Mouse (Mus musculus): ENCODE results near the gene Rrh.
"Not testable (repeated sequence)": the region's sequence is repeated elsewhere in the genome, so short reads cannot be mapped to it uniquely, and the experiment has no call there.

Rrh gene

DNA sequence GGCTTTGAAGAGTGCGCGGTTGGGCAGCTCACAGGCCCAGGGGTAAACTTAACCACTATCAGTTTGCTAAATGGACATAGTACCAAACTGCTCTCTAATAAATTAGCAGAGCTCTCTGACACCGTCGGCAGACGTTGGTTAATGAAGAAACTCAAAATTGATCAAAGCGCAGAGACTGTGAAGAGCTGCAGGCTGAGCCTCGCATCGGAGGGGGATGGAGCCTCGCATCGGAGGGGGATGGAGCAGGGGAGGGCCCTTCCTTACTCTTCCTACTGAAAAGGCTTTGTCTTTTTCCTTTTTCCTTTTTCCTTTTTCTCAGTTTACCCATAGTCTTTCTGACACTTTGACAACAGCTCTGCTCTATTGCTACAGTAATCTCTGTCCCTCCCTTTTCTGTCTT lies 41.0 kb downstream of the Rrh start:
- DNase-seq: no peak

DNA sequence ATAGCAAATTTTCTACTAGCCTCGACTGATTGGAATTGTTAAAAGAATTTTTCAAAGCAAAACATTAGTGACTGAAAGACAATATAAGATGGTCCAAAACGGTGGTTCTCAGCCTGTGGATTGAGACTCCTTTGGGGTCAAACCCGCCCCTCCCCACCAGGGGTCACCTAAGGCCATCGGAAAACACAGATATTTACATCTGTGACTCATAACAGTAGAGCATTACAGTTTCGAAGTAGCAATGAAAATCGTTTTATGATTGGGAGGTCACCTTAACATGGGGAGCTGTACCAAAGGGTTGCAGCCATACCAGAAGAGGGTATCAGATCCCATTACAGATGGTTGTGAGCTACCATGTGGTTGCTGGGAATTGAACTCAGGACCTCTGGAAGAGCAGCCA lies 51.2 kb downstream of the Rrh start:
- no peak for DNase-seq

DNA sequence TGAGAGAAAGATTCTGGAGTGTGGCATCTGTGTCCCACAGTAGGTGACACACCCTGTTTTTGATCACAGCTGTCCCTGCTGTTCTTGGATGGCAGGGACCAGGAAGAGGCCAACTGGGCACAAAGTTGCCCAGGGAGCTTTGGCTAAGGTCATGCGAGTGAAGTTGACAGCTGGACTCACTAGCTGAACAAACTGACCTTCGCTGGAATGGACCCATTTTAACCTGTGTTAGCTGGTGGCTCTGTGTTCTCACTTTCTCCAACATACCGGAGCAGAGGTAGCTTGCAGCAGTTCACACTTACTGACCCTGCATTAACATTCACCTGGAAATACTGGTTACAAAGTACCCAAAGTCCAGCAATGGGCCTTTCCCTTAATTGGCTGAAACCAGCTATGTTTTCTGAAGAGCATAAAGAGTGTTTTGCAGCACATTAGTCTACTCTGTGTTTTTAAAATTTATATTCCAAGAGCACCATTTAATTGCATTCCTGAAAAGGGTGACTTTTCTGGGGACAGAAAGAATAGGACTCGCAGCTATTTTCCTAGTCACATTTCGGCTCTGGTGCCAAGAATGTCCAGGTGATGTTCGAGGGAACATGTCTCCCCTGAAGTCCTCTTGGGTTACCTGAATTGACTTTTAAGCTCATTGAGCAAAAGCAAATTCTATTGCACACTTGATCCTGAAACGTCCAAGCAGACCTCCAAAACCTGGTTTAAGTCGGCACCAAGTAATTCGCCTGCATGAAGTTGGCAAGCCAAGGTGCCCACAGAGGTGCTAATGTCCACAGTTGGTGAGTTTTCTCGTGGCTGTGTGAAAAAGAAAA lies 55.2 kb downstream of the Rrh start:
- no peak for DNase-seq

DNA sequence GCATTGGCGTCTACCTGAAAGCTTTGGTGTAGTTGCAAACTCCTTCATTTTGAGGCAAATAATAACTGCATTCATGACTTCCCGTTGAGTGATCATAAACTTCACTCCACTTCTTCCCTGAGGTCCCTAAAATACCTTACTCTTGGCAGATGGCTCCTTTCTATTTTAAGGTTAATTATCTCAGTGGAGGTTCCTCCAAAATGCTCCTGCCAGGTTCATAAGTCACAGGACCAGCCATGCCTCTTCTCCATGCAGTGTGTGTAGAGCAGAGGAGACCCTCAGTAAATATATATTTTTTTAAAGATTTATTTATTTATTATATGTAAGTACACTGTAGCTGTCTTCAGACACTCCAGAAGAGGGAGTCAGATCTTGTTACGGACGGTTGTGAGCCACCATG lies 56.3 kb downstream of the Rrh start:
- DNase-seq: no peak

DNA sequence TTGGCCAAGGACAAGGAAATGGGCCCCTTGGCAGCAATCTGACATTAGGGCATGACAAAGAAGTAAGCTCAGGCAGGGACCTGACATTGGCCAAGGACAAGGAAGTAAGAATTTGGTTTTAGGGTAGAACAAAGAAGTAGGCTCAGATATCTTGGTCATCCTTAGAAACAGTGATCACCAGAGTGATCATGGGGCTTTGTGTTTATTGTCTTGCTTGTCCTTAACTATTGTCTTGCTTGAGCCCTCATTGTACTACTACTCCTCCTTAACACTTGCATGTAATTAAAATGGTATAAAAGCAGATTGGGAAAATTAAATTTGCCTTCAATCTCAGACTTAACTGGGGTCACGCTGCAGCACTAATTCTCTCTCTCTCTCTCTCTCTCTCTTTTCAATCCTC lies 64.8 kb downstream of the Rrh start:
- DNase-seq: not testable (repeated sequence)

DNA sequence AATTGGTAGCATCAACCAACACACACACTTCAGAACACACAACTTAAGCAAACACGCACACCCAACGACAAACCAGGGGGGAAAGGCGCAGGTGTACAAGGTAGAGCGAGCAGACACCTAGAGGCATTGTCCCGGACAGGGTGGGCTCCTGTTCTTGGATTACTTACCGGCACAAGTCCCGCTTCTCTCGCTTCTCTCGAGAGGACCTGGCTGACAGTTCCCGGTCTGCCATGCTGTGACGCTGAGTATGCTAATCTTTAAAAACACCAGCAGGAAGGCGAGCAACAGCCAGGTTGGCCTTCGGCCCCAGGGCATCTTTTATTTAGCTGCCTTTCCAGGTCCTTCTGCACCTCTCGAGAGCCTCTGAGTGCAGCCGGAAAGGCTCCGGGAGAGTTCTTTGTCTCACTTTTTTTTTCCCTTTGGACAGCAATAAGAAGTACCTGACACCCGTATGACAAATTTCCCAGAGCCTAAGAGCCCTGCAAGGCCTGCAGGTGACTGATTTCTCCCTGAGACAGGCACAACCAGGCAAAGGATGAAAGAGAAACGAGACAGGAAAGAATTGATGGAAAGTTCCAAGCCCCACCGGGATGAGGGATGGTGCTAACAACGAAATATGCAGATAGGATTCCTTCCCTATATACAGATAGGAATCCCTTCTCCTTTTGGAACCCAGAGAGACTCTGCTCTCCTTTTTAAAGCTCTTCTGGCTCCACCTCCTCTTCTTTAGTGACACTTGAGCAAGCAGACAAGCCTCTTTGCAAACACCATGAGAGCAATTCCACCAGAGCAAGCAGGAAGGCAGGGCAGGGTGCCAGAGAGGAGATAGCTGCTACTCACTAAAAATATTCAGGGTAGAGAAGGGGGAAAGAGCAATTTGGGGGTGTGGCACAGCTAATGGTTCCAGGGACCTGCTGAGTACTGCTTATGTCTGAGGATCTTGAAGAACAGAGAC lies 67.5 kb downstream of the Rrh start, which contains the start of gene Egf:
Gene Egf (minus strand): TSS at position 667 of the 955 bp plus-strand sequence.
- peak; percentile 5 for DNase-seq
